Mouse (Mus musculus) layer of hippocampus, postnatal 14 days (tissue): ENCODE data around the gene Zfp458. TPM values are rescaled to one million over a fixed set of nuclear protein-coding genes. Genes with fewer than 3 reads are reported as not detected.
"Not testable (repeated sequence)": the region's sequence is repeated elsewhere in the genome, so short reads cannot be mapped to it uniquely, and the experiment has no call there.

Experiments
- DNase-seq, 2 experiments: peaks; one replicate each; pipeline ENCODE4 v3.0.0; 2021 to 2022; ENCODE audit warnings: low spot score in 2 of 2, mixed read lengths in 1 of 2
- long read RNA-seq, 2 experiments: library from polyadenylated mRNA; stranded (forward); transcript quantifications; one replicate each; pipeline ENCODE4 v2.0.0; 2021
- total RNA-seq, 2 experiments: library from RNA; stranded (reverse); gene quantifications; 2 replicates each; pipeline ENCODE4 v1.2.3; 2021

Gene Zfp458
- 10 to 100 TPM; 18.4 to 20.1 TPM for total RNA-seq
- long read RNA-seq, experiment 1, full-length matches to known transcripts = 1 of 2 reads
- long read RNA-seq, experiment 1, partial matches to known transcripts = 0 of 2 reads
- long read RNA-seq, experiment 1, other reads (novel, unspliced or antisense) = 1 of 2 reads
- long read RNA-seq, experiment 2, full-length matches to known transcripts = 1 of 3 reads
- long read RNA-seq, experiment 2, partial matches to known transcripts = 0 of 3 reads
- long read RNA-seq, experiment 2, other reads (novel, unspliced or antisense) = 2 of 3 reads

GRCm38 (mm10) chr13:67278314-67278713 is at the start of gene Zfp458:
Zfp458 (minus strand) TSS chr13:67278466.
- DNase-seq = no peak

- DNase-seq = no peak
Measured at GRCm38 (mm10) chr13:67306718-67307117, 28.5 kb upstream of the Zfp458 start.

- peak; percentile 87 to 96 for DNase-seq
Measured at GRCm38 (mm10) chr13:67305822-67306672, 27.8 kb upstream of the Zfp458 start, which contains the start of gene Zfp457. Zfp457 (minus strand) TSS chr13:67306485.

GRCm38 (mm10) chr13:67269383-67270065 is 8.7 kb downstream of the Zfp458 start:
- not testable (repeated sequence) for DNase-seq

GRCm38 (mm10) chr13:67268568-67269369 is 9.5 kb downstream of the Zfp458 start:
- DNase-seq = peak; percentile 72 to 91

GRCm38 (mm10) chr13:67214015-67214607 is 64.2 kb downstream of the Zfp458 start:
- no peak for DNase-seq

Other genes with a start within 250 kb of the Zfp458 start
- gene Zfp712, start 217.3 kb downstream of the Zfp458 start, total RNA-seq = 1 to 10 TPM; 4.4 to 5.0 TPM
- gene Zfp708, start 180.5 kb downstream of the Zfp458 start, total RNA-seq = 1 to 10 TPM; 2.9 to 3.5 TPM
- gene Gm28557, start 169.9 kb downstream of the Zfp458 start, total RNA-seq = 1 to 10 TPM; 2.3 to 2.7 TPM
- gene Rslcan18, start 162.2 kb downstream of the Zfp458 start, total RNA-seq = under 1 TPM; 0.12 to 0.44 TPM
- gene Zfp759, start 156.8 kb downstream of the Zfp458 start, total RNA-seq = 10 to 100 TPM in 1 of 2 experiments, 1 to 10 TPM in 1; 9.4 to 10.6 TPM
- 1 to 10 TPM; 5.2 to 5.5 TPM for gene Rsl1, start 105.3 kb downstream of the Zfp458 start, total RNA-seq
- 1 to 10 TPM; 2.8 TPM for gene Zfp455, start 84.0 kb downstream of the Zfp458 start, total RNA-seq
- gene Zfp457, start 28.0 kb upstream of the Zfp458 start, total RNA-seq = 1 to 10 TPM; 5.4 to 6.3 TPM
- gene Zfp595, start 54.1 kb upstream of the Zfp458 start, total RNA-seq = 1 to 10 TPM; 3.0 to 3.2 TPM
- gene Gm28044, start 82.1 kb upstream of the Zfp458 start, total RNA-seq = not detected
- gene Zfp953, start 82.1 kb upstream of the Zfp458 start, total RNA-seq = 1 to 10 TPM in 1 of 2 experiments, under 1 TPM in 1; 0.90 to 1.0 TPM
- under 1 TPM in 1 of 2 experiments, not detected in 1; 0.64 TPM for gene Gm28041, start 97.3 kb upstream of the Zfp458 start, total RNA-seq
- gene Zfp456, start 97.3 kb upstream of the Zfp458 start, total RNA-seq = 1 to 10 TPM in 1 of 2 experiments, under 1 TPM in 1; 0.60 to 1.0 TPM
- 1 to 10 TPM; 1.1 to 2.1 TPM for gene Zfp429, start 121.4 kb upstream of the Zfp458 start, total RNA-seq
- gene Zfp459, start 143.0 kb upstream of the Zfp458 start, total RNA-seq = 1 to 10 TPM; 1.8 to 2.1 TPM
- gene Zfp874a, start 173.2 kb upstream of the Zfp458 start, total RNA-seq = 10 to 100 TPM; 11.5 to 11.7 TPM
- gene Zfp874b, start 205.8 kb upstream of the Zfp458 start, total RNA-seq = 10 to 100 TPM; 13.1 to 16.3 TPM
- gene Zfp58, start 222.1 kb upstream of the Zfp458 start, total RNA-seq = 1 to 10 TPM; 8.2 to 8.8 TPM
- gene Gm26965, start 247.7 kb upstream of the Zfp458 start, total RNA-seq = not detected
- 10 to 100 TPM; 22.3 to 23.4 TPM for gene Zfp87, start 247.7 kb upstream of the Zfp458 start, total RNA-seq